Mouse (Mus musculus) liver, postnatal 0 days (tissue): ENCODE data around the gene Dvl2. TPM values are rescaled to one million over a fixed set of nuclear protein-coding genes. Genes with fewer than 3 reads are reported as not detected.

ENCODE experiments used
- ATAC-seq: fragments of 200-750 bp; cut with Nextera tagmentation; 2 replicates; pipeline ENCODE4 v1.8.0; 2017; ENCODE audit warnings: mild to moderate bottlenecking, moderate library complexity
- DNase-seq: peaks from one replicate; pipeline ENCODE4 v3.0.0-alpha.2; 2016
- H3K27ac ChIP-seq: fragments of 300-500 bp; sonication (generic); 2 replicates; pipeline ENCODE4 v1.5.1; 2014; ENCODE audit warnings: antibody characterized with exemption, moderate library complexity, mild to moderate bottlenecking, low read depth
- H3K27me3 ChIP-seq: fragments of 300-500 bp; sonication (generic); 2 replicates; pipeline ENCODE4 v1.6.1; 2014; ENCODE audit warnings: low read length, control low read depth, mixed read lengths; ENCODE audit not compliant: insufficient read depth
- H3K36me3 ChIP-seq: fragments of 300-500 bp; sonication (generic); replicated peaks from 2 replicates; pipeline ENCODE4 v1.6.1; 2014; ENCODE audit warnings: mild to moderate bottlenecking, control low read depth, low read length, moderate library complexity, mixed read lengths; ENCODE audit not compliant: insufficient read depth
- H3K4me1 ChIP-seq: fragments of 300-500 bp; sonication (generic); 2 replicates; pipeline ENCODE4 v1.6.1; 2014; ENCODE audit warnings: antibody characterized with exemption, mild to moderate bottlenecking, control low read depth; ENCODE audit not compliant: insufficient read depth
- H3K4me2 ChIP-seq: fragments of 300-500 bp; sonication (generic); 2 replicates; pipeline ENCODE4 v1.6.1; 2014; ENCODE audit warnings: low read depth, mild to moderate bottlenecking, low read length, moderate library complexity, mixed read lengths
- H3K4me3 ChIP-seq: fragments of 300-500 bp; sonication (generic); 2 replicates; pipeline ENCODE4 v1.5.1; 2014; ENCODE audit warnings: low read depth, low read length
- H3K9ac ChIP-seq: fragments of 300-500 bp; sonication (generic); replicated peaks from 2 replicates; pipeline ENCODE4 v1.6.1; 2014; ENCODE audit warnings: mild to moderate bottlenecking, moderate library complexity
- H3K9me3 ChIP-seq: fragments of 300-500 bp; sonication (generic); 2 replicates; pipeline ENCODE4 v1.6.1; 2016; ENCODE audit warnings: mild to moderate bottlenecking, control low read depth, low read length, mixed read lengths
- CTCF ChIP-seq: sonication (generic); IDR thresholded peaks from 2 replicates; pipeline ENCODE4 v1.5.1; 2016; ENCODE audit warnings: antibody characterized with exemption, low read depth
- EP300 ChIP-seq: IDR thresholded peaks from 2 replicates; pipeline ENCODE4 v1.6.1; 2016; ENCODE audit warnings: antibody characterized with exemption, low read depth, mild to moderate bottlenecking
- WGBS: fragments of 180-500 bp; shearing (Covaris S2); extraction: QIAGEN DNeasy Blood & Tissue Kit; methylation state at CpG from one replicate; pipeline ENCODE4 v1.1.7; 2014; ENCODE audit not compliant: insufficient replicate concordance; 5-methylcytosine and 5-hydroxymethylcytosine counted together
- polyA plus RNA-seq: library from polyadenylated mRNA; unstranded; fragments of >200 nt; fragmentation: Nextera tagmentation; extraction: Ambion mirVana; gene quantifications from 2 replicates; pipeline ENCODE4 v1.2.1, GENCODE M21; 2015

Gene Dvl2
- polyA plus RNA-seq, 1 experiment from 2014 or later, result 2.7 TPM

- ATAC-seq, result no peak
These were observed 5.8 kb upstream of the Dvl2 start for GRCm38 (mm10) chr11:69994401-69995090.

GRCm38 (mm10) chr11:69995391-69995960 lies 4.9 kb upstream of the Dvl2 start, which contains the start of gene Phf23:
Phf23 (plus strand) TSS chr11:69995777.
- H3K4me1 ChIP-seq, result peaks cover 33% of the 10 kb centered on the region
- DNase-seq, result peak; percentile 97
- H3K36me3 ChIP-seq, result peaks cover 40% of the 10 kb centered on the region
- TF ChIP-seq EP300 (peak; percentile 66), CTCF (peak; percentile 65)
- no peaks in the 10 kb centered on the region for H3K27me3 ChIP-seq
- H3K27ac ChIP-seq, result peak within 1 kb of the TSS; percentile 98
- H3K9ac ChIP-seq, result peak within 1 kb of the TSS; percentile 99
- peak within 1 kb of the TSS; percentile 86 for H3K4me2 ChIP-seq
- ATAC-seq, result peak; percentile 75
- H3K4me3 ChIP-seq, result peak within 1 kb of the TSS; percentile 98
- WGBS, result under 1% methylated on average over 36 of the region's 36 CpGs
- H3K9me3 ChIP-seq, result no peaks in the 10 kb centered on the region

More at GRCm38 (mm10) chr11:69994401-69995090, 5.8 kb upstream of the Dvl2 start:
- no peak overlapping the region for H3K9ac ChIP-seq
- TF ChIP-seq EP300, result no peak
- TF ChIP-seq CTCF, result peak; percentile 32; the same call in 1 of the 2 replicates
- H3K9me3 ChIP-seq, result no peaks in the 10 kb centered on the region
- peak overlapping the region; percentile 98; the same call in 1 of the 2 replicates for H3K27ac ChIP-seq
- peaks cover 29% of the 10 kb centered on the region for H3K4me1 ChIP-seq
- no peaks in the 10 kb centered on the region for H3K27me3 ChIP-seq
- peaks cover 40% of the 10 kb centered on the region for H3K36me3 ChIP-seq
- peak overlapping the region; percentile 98; the same call in 1 of the 2 replicates for H3K4me3 ChIP-seq
- no peak for DNase-seq
- 80% methylated on average over 11 of the region's 11 CpGs for WGBS
- H3K4me2 ChIP-seq, result peak overlapping the region; percentile 86

- no peaks in the 10 kb centered on the region for H3K27me3 ChIP-seq
- ATAC-seq (peak; percentile 14), DNase-seq (peak; percentile 73)
- H3K27ac ChIP-seq, result peak overlapping the region; percentile 98
- H3K4me2 ChIP-seq, result peak overlapping the region; percentile 86
- peaks cover 40% of the 10 kb centered on the region for H3K36me3 ChIP-seq
- under 1% methylated on average over 62 of the region's 66 CpGs for WGBS
- peaks cover 37% of the 10 kb centered on the region for H3K4me1 ChIP-seq
- TF ChIP-seq EP300 (no peak), CTCF (no peak)
- peak overlapping the region; percentile 99 for H3K9ac ChIP-seq
- H3K4me3 ChIP-seq, result peak overlapping the region; percentile 98
- H3K9me3 ChIP-seq, result no peaks in the 10 kb centered on the region
These were observed 4.0 kb upstream of the Dvl2 start for GRCm38 (mm10) chr11:69996161-69997061.

- DNase-seq (peak; percentile 97), ATAC-seq (peak; percentile 61)
- TF ChIP-seq CTCF, result no peak
- TF ChIP-seq EP300, result no peak
- Histone ChIP-seq H3K4me1 (peaks cover 39% of the 10 kb centered on the region), H3K36me3 (peaks cover 40% of the 10 kb centered on the region), H3K27ac (peak overlapping the region; percentile 98), H3K4me3 (peak overlapping the region; percentile 98), H3K27me3 (no peaks in the 10 kb centered on the region), H3K4me2 (peak overlapping the region; percentile 86), H3K9ac (peak overlapping the region; percentile 99), H3K9me3 (no peaks in the 10 kb centered on the region)
- WGBS, result under 1% methylated on average over 26 of the region's 44 CpGs
These were observed 3.3 kb upstream of the Dvl2 start for GRCm38 (mm10) chr11:69997070-69997509.

DNA sequence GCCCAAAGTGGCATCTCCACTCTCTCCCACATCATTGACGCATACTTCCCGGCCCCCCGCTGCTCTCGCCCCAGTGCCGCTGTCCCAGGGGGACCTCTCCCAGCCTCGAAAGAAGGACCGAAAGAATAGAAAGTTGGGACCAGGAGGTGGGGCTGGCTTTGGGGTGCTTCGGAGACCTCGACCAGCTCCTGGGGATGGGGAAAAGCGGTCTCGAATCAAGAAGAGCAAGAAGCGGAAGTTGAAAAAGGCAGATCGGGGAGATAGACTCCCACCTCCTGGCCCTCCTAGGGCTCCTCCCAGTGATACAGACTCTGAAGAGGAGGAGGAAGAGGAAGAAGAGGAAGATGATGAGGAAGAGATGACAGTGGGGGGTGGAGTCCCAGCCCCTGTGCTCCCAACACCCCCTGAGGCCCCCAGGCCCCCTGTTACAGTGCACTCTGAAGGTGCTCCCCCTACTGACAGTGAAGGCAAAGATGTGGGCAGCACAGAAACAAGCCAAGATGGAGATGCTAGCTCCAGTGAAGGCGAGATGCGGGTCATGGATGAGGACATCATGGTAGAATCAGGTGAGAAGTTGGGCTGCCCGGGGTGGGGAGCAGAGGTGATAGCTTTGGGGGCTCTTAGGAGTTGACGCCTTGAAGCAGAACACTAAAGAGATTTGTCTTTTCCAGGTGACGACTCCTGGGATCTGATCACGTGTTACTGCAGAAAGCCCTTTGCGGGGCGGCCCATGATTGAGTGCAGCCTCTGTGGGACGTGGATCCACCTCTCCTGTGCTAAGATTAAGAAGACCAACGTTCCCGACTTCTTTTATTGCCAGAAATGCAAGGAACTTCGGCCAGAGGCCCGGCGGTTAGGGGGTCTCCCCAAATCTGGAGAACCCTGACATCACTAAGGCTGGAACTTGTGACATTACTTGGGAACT lies 1.6 kb upstream of the Dvl2 start:
- Histone ChIP-seq H3K4me3 (no peak overlapping the region), H3K27ac (0 out of 2 replicates have a peak overlapping the region, but pooled peaks have one; percentile 16), H3K9ac (no peak overlapping the region), H3K9me3 (no peaks in the 10 kb centered on the region), H3K36me3 (peaks cover 35% of the 10 kb centered on the region), H3K4me1 (peaks cover 36% of the 10 kb centered on the region), H3K27me3 (no peaks in the 10 kb centered on the region), H3K4me2 (no peak overlapping the region)
- 88% methylated on average over 27 of the region's 27 CpGs for WGBS
- TF ChIP-seq EP300 (no peak), CTCF (peak; percentile 51)
- DNase-seq, result no peak
- ATAC-seq, result no peak
